Mouse (Mus musculus) hindbrain, embryonic 15.5 days (tissue): ENCODE data around the gene Lcn2. TPM values are rescaled to one million over a fixed set of nuclear protein-coding genes. Genes with fewer than 3 reads are reported as not detected.

Experiments used
- ATAC-seq: fragments of 200-750 bp; cut with Nextera tagmentation; 2 replicates; pipeline ENCODE4 v1.8.0; 2017; ENCODE audit warnings: low read depth, moderate number of reproducible peaks, moderate TSS enrichment; ENCODE audit not compliant: low FRiP score
- H3K27ac ChIP-seq: fragments of 300-500 bp; sonication (generic); replicated peaks from 2 replicates; pipeline ENCODE4 v1.5.1; 2015; ENCODE audit warnings: mild to moderate bottlenecking, inconsistent platforms
- H3K27me3 ChIP-seq: fragments of 300-500 bp; sonication (generic); 2 replicates; pipeline ENCODE4 v1.6.1; 2015; ENCODE audit warnings: control low read depth, inconsistent platforms
- H3K36me3 ChIP-seq: fragments of 300-500 bp; sonication (generic); 2 replicates; pipeline ENCODE4 v1.6.1; 2015; ENCODE audit warnings: control low read depth, inconsistent platforms
- H3K4me1 ChIP-seq: fragments of 300-500 bp; sonication (generic); replicated peaks from 2 replicates; pipeline ENCODE4 v1.6.1; 2015; ENCODE audit warnings: control low read depth, inconsistent platforms
- H3K4me2 ChIP-seq: fragments of 300-500 bp; sonication (generic); 2 replicates; pipeline ENCODE4 v1.6.1; 2015; ENCODE audit warnings: moderate library complexity, mild to moderate bottlenecking, inconsistent platforms
- H3K4me3 ChIP-seq: fragments of 300-500 bp; sonication (generic); 2 replicates; pipeline ENCODE4 v1.5.1; 2015; ENCODE audit warnings: mild to moderate bottlenecking, inconsistent platforms
- H3K9ac ChIP-seq: fragments of 300-500 bp; sonication (generic); 2 replicates; pipeline ENCODE4 v1.6.1; 2015; ENCODE audit warnings: inconsistent platforms
- H3K9me3 ChIP-seq: fragments of 300-500 bp; sonication (generic); 2 replicates; pipeline ENCODE4 v1.6.1; 2016; ENCODE audit warnings: control low read depth, inconsistent platforms
- WGBS: fragments of 180-500 bp; shearing (Covaris S2); methylation state at CpG from one replicate; pipeline ENCODE4 v1.1.7; 2015; 5-methylcytosine and 5-hydroxymethylcytosine counted together
- polyA plus RNA-seq: library from polyadenylated mRNA; unstranded; fragments of >200 nt; fragmentation: Nextera tagmentation; extraction: Ambion mirVana; gene quantifications from 2 replicates; pipeline ENCODE4 v1.2.1, GENCODE M21; 2015

Lcn2 gene
- polyA plus RNA-seq, 1 experiment from 2014 or later, result 0.73 TPM

DNA sequence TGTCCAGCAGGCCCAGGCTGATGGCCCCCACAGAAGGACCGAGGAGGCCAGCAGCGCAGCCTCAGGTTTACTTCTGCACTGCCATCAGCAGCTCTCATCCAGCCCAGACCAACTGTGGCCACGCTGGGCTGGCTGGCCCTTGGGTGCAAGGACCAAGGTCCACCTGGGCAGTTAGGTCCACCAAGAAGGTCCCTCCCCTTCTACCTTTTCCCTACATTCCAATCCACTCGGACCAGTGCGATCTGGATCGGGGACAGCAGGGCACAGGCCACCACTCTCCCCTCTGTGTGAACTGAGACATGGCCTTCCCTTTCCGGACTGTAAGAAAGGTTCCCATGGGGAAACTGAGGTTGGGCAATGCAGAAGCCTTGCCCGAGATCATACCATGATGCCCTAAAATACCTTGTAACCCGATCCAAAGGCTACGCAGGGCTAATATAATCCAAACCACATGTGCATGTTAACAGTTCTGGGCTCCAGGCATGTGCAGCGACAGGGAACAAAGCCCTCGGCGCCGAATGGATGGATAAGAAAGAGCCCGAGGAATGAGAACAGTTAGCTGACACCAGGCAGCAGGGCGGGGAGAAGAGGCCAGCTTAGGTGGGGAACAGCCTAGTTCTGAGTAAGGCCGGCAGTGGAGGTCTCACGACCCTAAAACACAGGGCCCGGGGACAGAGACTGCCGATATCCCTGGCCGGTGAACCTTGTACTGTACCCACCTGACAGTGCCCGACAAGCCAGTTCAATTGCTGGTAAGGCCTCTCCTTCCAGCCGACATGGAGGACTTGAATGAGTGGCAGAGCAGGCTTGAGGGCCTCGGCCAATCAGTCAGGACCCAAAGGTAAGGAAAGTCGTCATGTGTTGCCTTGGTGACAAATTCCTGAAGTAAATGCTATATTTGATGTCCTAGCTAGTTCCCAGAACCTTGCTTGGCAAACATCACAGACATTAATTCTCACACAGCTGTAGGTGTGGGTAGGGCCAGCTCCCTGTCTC, 20.7 kb upstream of the Lcn2 start:
- WGBS, result 75% methylated on average over 25 of the region's 25 CpGs

DNA sequence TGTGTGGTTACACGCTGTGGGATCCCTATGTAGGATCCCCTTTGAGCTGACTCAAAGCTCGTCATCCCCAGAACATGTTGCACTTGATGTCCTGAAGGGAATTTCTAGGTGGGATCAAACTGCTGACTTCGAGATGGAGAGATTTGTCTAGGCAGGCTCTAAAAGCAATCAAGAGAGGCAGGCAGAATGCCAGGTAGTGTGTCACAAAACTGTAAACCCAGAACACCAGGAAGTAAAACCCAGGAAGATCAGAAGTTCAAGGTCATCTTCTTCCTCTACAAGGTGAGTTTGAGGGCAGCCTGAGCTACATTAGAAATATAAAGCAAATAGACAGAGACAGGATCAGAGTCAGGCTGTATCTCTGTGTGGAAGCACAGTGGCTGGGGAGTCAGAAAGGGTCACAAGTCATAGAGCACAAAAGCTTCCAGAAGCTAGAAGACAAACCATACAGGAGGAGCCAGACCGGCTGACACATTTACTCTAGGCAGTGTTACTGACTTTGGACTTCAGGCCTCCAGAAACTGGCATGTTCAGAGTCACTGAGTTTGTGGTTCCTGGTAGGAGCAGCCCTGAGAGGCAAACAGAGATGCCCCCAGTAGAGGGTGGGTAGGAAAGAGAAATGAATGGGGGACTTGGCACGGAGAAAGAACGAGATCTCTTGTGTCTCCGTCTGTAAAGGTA, 19.2 kb upstream of the Lcn2 start:
- Histone ChIP-seq H3K27ac (no peak overlapping the region), H3K4me1 (no peaks in the 10 kb centered on the region), H3K4me2 (no peak overlapping the region), H3K36me3 (peaks cover 3% of the 10 kb centered on the region; the same call in 1 of the 2 replicates), H3K4me3 (no peak overlapping the region), H3K9ac (no peak overlapping the region), H3K9me3 (no peaks in the 10 kb centered on the region), H3K27me3 (no peaks in the 10 kb centered on the region)
- no peak for ATAC-seq
- 86% methylated on average over 7 of the region's 7 CpGs for WGBS

More for the DNA sequence above, 20.7 kb upstream of the Lcn2 start:
- Histone ChIP-seq H3K36me3 (no peaks in the 10 kb centered on the region), H3K27ac (no peak overlapping the region), H3K4me2 (no peak overlapping the region), H3K27me3 (no peaks in the 10 kb centered on the region), H3K9me3 (no peaks in the 10 kb centered on the region), H3K4me3 (no peak overlapping the region), H3K4me1 (no peaks in the 10 kb centered on the region), H3K9ac (no peak overlapping the region)
- no peak for ATAC-seq

DNA sequence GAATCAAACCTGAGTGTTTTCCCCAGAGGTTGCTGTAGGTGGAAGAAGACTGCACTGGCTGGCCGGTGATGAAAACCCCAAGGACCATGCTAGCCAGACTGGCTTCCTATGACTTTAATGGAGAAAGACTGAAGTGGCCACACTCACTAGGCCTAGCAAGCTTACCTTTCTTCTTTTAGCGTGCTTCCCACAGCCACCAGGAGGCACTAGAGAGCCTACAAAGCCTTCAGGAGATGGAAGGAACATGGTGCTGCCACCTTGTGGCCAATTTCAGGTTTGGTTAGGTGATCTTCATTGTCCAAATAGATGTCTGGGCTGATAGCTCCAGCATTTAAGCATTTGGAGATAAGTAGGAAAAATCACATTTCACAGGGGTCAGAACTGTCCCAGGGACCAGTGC, 16.6 kb upstream of the Lcn2 start:
- H3K9ac ChIP-seq, result no peak overlapping the region
- no peak overlapping the region for H3K4me3 ChIP-seq
- peaks cover 17% of the 10 kb centered on the region for H3K36me3 ChIP-seq
- no peak overlapping the region for H3K27ac ChIP-seq
- no peaks in the 10 kb centered on the region for H3K27me3 ChIP-seq
- H3K9me3 ChIP-seq, result no peaks in the 10 kb centered on the region
- WGBS, result 15% methylated on average over 2 of the region's 2 CpGs
- H3K4me1 ChIP-seq, result no peaks in the 10 kb centered on the region
- ATAC-seq, result peak; percentile 46; the same call in 1 of the 2 replicates
- no peak overlapping the region for H3K4me2 ChIP-seq

DNA sequence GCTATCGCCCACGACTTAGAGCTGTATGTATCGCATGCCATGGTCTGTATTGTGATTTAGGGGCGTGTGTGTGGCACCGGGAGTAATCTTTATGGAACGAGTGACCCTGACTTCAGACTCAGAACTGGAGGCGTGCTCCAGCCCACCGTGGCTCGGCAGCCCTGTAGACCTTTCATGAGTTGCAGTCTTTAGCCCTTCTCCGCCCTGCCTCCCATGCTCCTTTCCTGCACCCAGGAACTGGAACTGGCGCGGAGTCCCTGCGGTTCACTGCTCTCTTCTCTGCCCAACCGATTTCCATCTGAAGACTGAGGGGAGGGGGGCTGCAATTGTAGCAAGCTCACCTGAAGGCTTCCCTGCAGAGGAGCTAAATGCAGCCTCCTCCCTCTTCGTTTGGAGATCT, 8.6 kb upstream of the Lcn2 start:
- H3K27ac ChIP-seq, result peak overlapping the region; percentile 96
- ATAC-seq, result no peak
- H3K4me2 ChIP-seq, result peak overlapping the region; percentile 92

DNA sequence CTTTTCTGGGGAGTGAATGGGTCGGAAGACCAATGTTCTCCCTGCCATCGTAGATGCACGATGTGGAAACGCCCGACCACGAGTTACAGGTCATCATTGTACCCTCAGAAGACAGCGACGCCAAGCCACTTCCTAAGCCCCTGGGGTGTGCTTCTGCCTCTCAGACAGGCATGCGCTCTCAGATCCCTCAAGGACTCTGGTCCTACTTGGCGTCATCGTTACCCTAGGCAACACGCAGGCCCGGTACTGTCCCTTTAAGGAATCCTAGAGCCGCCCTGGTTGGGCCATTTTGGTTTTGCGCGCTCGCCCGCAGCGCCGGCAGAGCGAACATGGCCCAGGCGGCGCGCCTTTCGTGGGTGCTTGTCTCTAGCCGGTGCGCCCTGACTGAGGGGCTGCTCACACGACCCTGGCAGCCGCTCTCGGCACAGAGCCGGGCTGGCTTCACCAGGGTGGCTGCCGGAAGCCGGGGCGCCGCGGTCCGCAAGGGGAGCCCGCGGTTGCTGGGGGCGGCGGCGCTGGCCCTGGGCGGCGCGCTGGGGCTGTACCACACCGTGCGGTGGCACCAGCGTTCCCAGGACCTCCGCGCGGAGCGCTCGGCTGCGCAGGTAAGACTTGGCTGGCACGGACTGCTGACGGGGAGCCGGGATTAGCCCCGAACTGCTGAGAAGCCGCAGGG, 8.0 kb upstream of the Lcn2 start:
- WGBS, result under 1% methylated on average over 59 of the region's 59 CpGs
- H3K4me2 ChIP-seq, result peak overlapping the region; percentile 92
- peak overlapping the region; percentile 96 for H3K27ac ChIP-seq
- H3K4me3 ChIP-seq, result peak overlapping the region; percentile 88
- no peaks in the 10 kb centered on the region for H3K27me3 ChIP-seq
- peaks cover 14% of the 10 kb centered on the region; the same call in 1 of the 2 replicates for H3K36me3 ChIP-seq
- no peaks in the 10 kb centered on the region for H3K9me3 ChIP-seq
- peak overlapping the region; percentile 86 for H3K9ac ChIP-seq
- H3K4me1 ChIP-seq, result peaks cover 23% of the 10 kb centered on the region
- ATAC-seq, result peak; percentile 96

More for the DNA sequence above, 8.6 kb upstream of the Lcn2 start:
- Histone ChIP-seq H3K4me1 (peaks cover 23% of the 10 kb centered on the region), H3K4me3 (peak overlapping the region; percentile 88), H3K36me3 (peaks cover 16% of the 10 kb centered on the region; the same call in 1 of the 2 replicates), H3K27me3 (no peaks in the 10 kb centered on the region), H3K9ac (peak overlapping the region; percentile 86), H3K9me3 (no peaks in the 10 kb centered on the region)
- under 1% methylated on average over 15 of the region's 15 CpGs for WGBS

DNA sequence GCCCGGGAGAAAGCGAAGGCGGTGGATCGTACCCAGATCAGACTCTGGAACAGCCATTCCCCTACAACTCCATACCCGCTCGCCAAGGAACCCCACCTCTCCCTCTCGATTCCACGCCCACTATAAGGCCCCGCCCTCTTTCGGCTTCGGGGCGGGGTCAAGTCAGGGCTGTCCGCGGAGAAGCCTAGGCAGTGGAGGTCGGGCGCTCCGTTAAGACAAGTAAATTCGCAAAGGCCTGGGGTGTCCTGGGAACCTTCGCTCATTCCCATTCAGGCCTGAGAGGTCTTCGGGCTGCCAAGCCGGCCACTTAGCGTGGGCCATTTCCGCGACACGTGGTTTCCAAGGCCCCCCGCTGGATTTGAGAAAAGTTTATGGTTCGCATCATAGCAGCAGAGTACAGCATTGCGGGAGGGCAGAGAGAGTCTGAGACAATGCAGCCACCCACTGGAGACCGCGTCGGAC, 7.5 kb upstream of the Lcn2 start, which contains the start of gene Ptges2:
TSS of gene Ptges2 (plus strand) at position 413 of the 462 bp plus-strand sequence.
- WGBS, result 0% methylated on average over 31 of the region's 31 CpGs

DNA sequence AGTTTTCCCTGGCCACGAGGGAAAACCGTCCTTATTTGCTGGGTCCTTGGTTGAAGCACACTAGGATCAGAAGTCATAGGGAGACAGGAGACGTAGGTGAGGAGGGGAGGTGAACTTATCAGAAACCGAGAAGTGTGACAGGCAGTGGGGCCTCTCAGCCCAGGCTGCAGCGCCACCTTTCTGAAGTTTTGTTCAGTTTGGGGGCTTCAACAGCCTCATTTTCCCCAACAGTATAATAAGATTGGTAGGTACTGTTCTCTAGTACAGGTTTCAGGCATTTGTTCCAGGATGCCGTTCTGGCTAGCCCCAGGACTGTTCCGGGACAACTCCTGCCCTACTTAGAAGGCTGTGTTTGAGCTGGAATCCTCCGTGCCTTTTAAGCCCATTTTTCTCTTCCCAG, 6.9 kb upstream of the Lcn2 start:
- H3K4me2 ChIP-seq, result peak overlapping the region; percentile 92
- no peaks in the 10 kb centered on the region for H3K27me3 ChIP-seq
- no peak for ATAC-seq
- H3K4me3 ChIP-seq, result peak overlapping the region; percentile 88
- no peaks in the 10 kb centered on the region for H3K9me3 ChIP-seq
- peaks cover 23% of the 10 kb centered on the region for H3K4me1 ChIP-seq
- WGBS, result 4% methylated on average over 8 of the region's 8 CpGs
- peak overlapping the region; percentile 96 for H3K27ac ChIP-seq
- peak overlapping the region; percentile 86 for H3K9ac ChIP-seq
- H3K36me3 ChIP-seq, result 0 out of 2 replicates have a peak, but pooled peaks cover 6% of the 10 kb centered on the region

More for the DNA sequence above, 7.5 kb upstream of the Lcn2 start, which contains the start of gene Ptges2:
- Histone ChIP-seq H3K4me3 (peak within 1 kb of the TSS; percentile 88), H3K9me3 (no peaks in the 10 kb centered on the region), H3K4me2 (peak within 1 kb of the TSS; percentile 92), H3K9ac (peak within 1 kb of the TSS; percentile 86), H3K27ac (peak within 1 kb of the TSS; percentile 96), H3K27me3 (no peaks in the 10 kb centered on the region), H3K4me1 (peaks cover 23% of the 10 kb centered on the region), H3K36me3 (peaks cover 8% of the 10 kb centered on the region; the same call in 1 of the 2 replicates)
- ATAC-seq, result peak; percentile 94

DNA sequence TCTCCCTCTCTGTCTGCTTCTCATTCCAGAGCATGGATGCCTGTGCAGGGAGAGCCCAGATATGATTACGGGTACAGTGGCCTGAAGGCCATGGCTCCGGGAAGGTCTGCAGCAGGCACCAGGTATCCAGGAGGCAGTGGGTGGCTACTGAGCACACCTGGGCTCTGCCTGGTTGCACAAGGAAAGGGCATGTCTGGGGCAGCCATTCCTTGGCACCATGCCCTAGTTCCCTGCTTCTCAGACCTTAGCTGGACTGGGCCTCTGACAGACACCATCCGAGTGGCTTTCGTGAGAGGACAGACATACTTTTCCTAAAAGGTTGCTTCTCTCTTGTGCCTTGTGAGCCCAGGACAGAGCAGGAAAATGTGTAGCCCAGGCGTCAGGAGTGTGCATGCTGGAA, 4.0 kb upstream of the Lcn2 start:
- Histone ChIP-seq H3K9me3 (no peaks in the 10 kb centered on the region), H3K36me3 (no peaks in the 10 kb centered on the region), H3K4me1 (peaks cover 9% of the 10 kb centered on the region), H3K27ac (no peak overlapping the region), H3K27me3 (no peaks in the 10 kb centered on the region), H3K4me2 (no peak overlapping the region), H3K9ac (no peak overlapping the region), H3K4me3 (no peak overlapping the region)
- ATAC-seq, result no peak
- WGBS, result 86% methylated on average over 5 of the region's 5 CpGs

DNA sequence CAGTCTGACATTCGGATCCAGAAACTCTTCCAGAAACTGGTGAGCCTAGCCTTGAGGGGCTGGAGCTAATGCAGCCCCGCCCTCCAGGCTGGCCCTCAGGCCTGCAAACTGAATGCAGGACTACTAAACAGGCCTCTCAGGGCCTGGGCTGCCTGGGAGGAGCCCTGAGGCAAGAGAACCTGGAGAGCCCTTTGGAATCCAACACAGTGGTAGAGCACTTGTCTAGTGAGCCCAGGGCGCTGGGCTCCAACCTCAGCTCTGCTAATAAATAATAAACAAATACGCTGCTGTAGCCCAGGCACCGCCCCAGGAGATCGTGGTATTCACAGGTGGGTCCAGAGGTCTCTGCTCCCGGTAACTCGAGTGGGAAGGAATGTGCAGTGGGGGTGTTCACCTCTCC, 2.8 kb upstream of the Lcn2 start:
- 84% methylated on average over 8 of the region's 8 CpGs for WGBS
- ATAC-seq, result no peak
- Histone ChIP-seq H3K36me3 (no peaks in the 10 kb centered on the region), H3K4me3 (no peak overlapping the region), H3K4me1 (peaks cover 5% of the 10 kb centered on the region), H3K27ac (no peak overlapping the region), H3K27me3 (no peaks in the 10 kb centered on the region), H3K4me2 (no peak overlapping the region), H3K9me3 (no peaks in the 10 kb centered on the region), H3K9ac (no peak overlapping the region)

DNA sequence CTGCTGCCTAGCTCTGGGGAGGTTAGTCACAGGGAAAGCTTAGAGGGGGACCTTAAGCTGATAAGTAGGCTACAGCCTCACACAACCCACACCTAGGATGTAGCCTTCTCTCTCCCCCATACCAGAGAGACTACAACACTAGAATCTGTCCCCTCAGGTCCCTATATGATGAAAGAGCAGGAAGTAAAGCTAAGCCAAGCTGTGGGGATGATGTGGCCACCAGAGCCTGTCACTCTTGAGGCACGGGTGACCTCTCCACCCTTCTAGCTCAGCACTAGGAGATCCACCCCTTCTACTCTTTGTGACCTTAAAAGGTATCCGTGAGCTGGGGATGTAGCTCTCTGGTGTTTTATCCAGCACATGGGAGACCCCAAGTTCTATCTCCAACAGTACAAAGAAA, 1.1 kb upstream of the Lcn2 start:
- Histone ChIP-seq H3K9me3 (no peaks in the 10 kb centered on the region), H3K9ac (no peak overlapping the region), H3K4me3 (no peak overlapping the region), H3K4me2 (no peak overlapping the region), H3K36me3 (no peaks in the 10 kb centered on the region), H3K27me3 (no peaks in the 10 kb centered on the region), H3K27ac (no peak overlapping the region), H3K4me1 (no peaks in the 10 kb centered on the region)
- no peak for ATAC-seq
- 88% methylated on average over 2 of the region's 2 CpGs for WGBS

DNA sequence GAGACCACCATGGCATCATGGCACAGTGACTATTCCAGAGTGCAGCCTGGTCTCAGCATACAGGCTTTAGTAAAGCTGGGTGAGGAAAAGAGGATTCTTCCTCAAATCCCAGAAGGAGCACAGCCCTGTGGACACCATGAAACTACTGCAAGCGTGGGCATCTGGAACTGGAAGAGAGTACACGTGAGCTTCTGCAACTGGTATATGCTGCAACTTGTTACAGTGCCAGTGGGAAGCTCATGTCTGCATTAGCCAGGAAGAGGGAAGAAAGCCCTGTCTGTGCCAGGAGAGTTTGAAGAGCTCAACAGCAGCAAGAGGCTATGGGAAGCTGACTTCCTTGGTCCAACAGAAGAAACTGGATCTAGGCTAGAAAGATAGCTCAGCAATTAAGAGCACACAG, 5.4 kb downstream of the Lcn2 start:
- Histone ChIP-seq H3K4me3 (no peak overlapping the region), H3K4me1 (peaks cover 11% of the 10 kb centered on the region), H3K27ac (no peak overlapping the region; the same call in 1 of the 2 replicates), H3K9ac (no peak overlapping the region), H3K36me3 (peaks cover 16% of the 10 kb centered on the region), H3K27me3 (peaks cover 8% of the 10 kb centered on the region; the same call in 1 of the 2 replicates), H3K4me2 (peak overlapping the region; percentile 85; the same call in 1 of the 2 replicates), H3K9me3 (no peaks in the 10 kb centered on the region)
- no peak for ATAC-seq
- WGBS, result 81% methylated on average over 2 of the region's 2 CpGs
